Mouse (Mus musculus): ENCODE results near the gene Med11. TPM values are rescaled to one million over a fixed set of nuclear protein-coding genes. Genes with fewer than 3 reads are reported as not detected.
"Not testable (repeated sequence)": the region's sequence is repeated elsewhere in the genome, so short reads cannot be mapped to it uniquely, and the experiment has no call there.

The Med11 gene
- polyA plus RNA-seq, 1 experiment = 31.8 TPM

DNA sequence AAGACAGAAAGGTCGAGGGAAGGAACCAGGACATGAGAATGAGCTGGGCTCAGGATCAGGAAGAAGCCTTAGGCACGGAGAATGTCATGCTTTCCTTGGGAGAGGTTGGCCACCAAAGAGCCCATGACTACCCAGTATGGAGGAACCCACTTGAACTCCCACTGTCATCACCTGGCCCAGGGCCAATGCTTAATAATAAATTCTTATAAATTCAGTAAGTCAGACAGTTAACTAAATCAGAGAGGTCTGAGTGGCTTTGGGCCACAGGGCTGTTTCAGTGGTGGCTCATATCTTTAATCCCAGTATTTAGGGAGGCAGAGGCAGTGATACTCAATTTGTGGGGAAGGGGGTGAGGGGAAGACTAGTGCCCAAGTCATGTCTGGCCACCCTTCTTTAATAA is 793 bp upstream of the Med11 start:
- TF ChIP-seq CTCF (IDR thresholded peaks at IDR 0.05; ENCODE audit: borderline replicate concordance, extremely low read depth, insufficient read depth, insufficient read length) (no peak), POLR2A (IDR thresholded peaks at IDR 0.05; ENCODE audit: borderline replicate concordance, extremely low read depth, insufficient read depth, insufficient read length, poor library complexity, severe bottlenecking) (no peak)
- DNase-seq (ENCODE audit: low read depth) = no peak

DNA sequence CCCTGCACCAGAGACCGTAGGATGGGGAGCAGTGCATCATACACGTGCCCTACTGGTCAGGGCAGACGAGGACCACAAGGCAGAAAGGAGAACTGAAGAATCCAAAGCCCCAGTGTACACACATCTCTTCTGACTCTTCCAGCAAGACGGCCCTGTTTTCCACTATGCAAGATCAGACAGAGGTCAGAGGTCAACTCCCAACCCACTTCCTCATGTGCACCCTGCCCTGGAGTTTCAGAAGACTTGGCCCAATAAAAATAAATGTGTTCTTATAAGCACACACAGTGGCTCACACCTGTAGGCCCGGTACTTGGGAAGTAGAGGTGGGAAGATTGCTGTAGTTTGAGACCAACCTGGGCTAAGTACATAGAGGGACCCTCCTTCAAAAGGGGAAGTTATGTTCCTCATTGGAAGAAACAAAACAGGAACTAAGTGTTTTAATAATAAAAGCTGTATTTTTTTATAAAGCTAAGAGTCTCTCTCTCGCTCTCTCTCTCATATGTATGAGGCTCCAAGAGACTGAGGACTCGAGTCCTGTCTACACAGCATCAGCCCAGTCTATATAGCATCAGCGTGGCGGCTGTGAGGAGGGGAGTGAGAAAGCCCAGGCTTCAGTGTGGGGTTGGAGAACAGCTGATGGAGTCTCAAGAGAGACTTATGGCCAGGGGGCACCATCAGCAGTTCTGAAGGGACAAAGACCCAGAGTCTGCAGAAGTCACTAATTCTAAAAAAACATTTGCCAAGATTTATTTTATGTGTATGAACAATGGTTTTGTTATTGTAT is 1.7 kb downstream of the Med11 start:
- DNase-seq (ENCODE audit: low read depth) = no peak

DNA sequence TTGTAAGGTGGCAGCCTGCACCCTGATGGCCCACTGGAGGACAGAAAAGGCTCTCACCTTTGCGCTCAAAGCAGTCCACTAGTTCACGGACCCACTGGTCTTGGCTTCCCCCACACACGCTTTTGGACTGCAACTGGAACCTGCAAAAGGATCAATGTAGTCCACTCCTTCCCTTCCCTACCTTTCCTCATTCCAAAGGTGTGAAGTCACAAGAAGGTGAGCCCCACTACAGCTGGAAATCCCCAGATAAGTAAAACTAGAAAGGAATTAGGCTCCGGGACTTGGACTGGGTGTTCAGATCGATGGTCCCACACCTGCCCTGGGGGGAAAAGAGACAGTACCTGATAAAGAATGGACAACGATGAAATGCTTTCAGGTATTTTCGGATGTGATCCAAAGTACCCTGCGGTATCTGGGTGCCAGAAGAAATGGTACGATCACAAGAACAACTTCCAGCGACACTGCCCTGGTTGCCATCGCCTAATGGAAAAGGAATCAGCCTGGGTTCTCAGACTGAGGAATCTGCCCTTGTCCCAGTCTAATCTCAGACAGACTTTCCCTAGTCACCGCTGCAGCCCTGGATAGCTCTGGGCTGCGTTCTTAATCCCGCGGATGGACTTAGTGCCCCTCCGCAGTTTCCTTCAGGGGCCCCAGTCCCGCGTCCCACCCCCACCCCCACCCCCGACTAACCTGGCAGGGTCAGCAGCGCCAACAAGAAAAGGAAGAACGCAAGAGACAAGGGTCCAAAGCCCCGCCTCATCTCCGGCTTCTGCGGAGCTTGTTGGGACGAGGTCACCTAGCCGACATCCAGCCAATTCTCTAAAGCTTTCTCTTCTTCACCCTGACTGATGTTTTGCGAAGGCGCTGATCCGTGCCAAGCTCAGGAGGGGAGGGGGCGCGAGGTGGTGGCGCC is 7.2 kb downstream of the Med11 start, which contains the start of gene Zmynd15:
Gene Zmynd15, plus strand, starts transcription at position 746 of the 913 bp plus-strand sequence.
- TF ChIP-seq CTCF (IDR thresholded peaks at IDR 0.05; ENCODE audit: borderline replicate concordance, extremely low read depth, insufficient read depth, insufficient read length) = no peak
- TF ChIP-seq POLR2A (IDR thresholded peaks at IDR 0.05; ENCODE audit: borderline replicate concordance, extremely low read depth, insufficient read depth, insufficient read length, poor library complexity, severe bottlenecking) = no peak
- DNase-seq (ENCODE audit: low read depth) = peak; percentile 6

More for the DNA sequence above, 1.7 kb downstream of the Med11 start:
- TF ChIP-seq POLR2A (IDR thresholded peaks at IDR 0.05; ENCODE audit: borderline replicate concordance, extremely low read depth, insufficient read depth, insufficient read length, poor library complexity, severe bottlenecking) = no peak
- no peak for TF ChIP-seq CTCF (IDR thresholded peaks at IDR 0.05; ENCODE audit: borderline replicate concordance, extremely low read depth, insufficient read depth, insufficient read length)

DNA sequence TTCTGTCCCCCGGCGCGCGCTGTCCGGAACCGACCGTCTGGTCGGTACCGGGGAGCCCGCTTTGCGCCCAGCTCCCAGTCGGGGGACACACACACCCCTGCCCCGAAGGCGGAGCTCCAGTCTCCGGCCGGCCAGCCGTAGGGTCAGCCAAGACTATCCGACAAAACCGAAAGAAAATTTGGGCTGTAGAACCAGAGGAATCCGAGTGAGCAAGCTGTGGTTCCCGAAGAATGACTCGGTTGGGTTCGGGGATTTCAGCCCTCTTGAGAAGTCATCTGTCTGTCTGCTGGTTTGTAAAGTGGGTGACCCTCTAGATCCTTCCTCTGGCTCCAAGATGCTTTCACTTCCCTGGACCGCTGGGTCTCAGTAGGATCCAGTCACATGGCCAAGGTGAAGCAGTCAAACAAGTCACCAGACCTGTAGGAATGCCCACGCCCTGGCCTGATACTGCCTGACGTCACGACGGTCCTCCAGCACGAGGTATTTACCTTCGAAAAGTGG is 7.9 kb downstream of the Med11 start, which contains the start of gene Cxcl16:
Gene Cxcl16, minus strand, starts transcription at position 384 of the 501 bp plus-strand sequence.
- TF ChIP-seq CTCF (IDR thresholded peaks at IDR 0.05; ENCODE audit: borderline replicate concordance, extremely low read depth, insufficient read depth, insufficient read length) = no peak
- no peak for TF ChIP-seq POLR2A (IDR thresholded peaks at IDR 0.05; ENCODE audit: borderline replicate concordance, extremely low read depth, insufficient read depth, insufficient read length, poor library complexity, severe bottlenecking)

DNA sequence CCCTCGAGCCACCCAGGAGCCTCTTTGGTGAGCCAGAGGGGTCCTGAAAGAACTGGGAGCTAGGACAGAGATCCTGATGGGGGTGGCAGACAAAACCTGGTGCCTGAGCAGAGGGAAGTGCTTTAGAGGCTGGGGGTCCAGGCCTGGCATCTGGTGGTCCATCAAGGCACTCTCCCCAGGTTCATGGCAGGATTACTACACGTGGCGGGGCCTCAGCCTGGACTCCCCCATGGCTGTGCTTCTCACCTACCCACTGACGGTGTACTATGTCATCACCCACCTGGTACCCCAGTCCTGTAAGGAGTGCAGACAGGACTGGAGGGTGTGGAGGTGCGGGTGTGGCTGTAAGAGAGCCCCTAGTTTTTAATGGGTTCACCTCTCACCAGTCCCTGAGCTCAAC is 12.3 kb downstream of the Med11 start:
- TF ChIP-seq CTCF (IDR thresholded peaks at IDR 0.05; ENCODE audit: borderline replicate concordance, extremely low read depth, insufficient read depth, insufficient read length) (no peak), POLR2A (IDR thresholded peaks at IDR 0.05; ENCODE audit: borderline replicate concordance, extremely low read depth, insufficient read depth, insufficient read length, poor library complexity, severe bottlenecking) (no peak)
- no peak for DNase-seq (ENCODE audit: low read depth)

More for the DNA sequence above, 7.9 kb downstream of the Med11 start, which contains the start of gene Cxcl16:
- DNase-seq (ENCODE audit: low read depth) = no peak

DNA sequence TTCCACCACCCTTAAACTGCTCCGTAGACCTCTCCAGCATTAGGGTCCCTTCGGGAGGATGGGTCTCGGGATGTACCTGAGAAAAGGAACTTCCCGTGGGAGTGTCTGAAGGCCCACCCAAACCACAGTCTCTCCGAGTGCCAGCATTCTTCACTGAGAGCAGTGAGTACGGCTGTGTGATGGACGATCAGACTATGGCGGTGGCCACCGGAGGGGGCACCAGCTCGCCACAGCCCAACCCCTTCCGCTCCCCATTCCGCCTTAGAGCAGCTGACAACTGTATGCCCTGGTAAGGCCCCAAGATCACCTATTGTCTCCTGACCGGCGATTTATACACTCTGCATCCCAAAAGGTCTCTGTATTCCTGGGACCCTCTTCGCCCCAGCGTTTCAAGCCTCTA is 13.5 kb downstream of the Med11 start:
- DNase-seq (ENCODE audit: low read depth) = peak; percentile 21
- TF ChIP-seq CTCF (IDR thresholded peaks at IDR 0.05; ENCODE audit: borderline replicate concordance, extremely low read depth, insufficient read depth, insufficient read length) = no peak

DNA sequence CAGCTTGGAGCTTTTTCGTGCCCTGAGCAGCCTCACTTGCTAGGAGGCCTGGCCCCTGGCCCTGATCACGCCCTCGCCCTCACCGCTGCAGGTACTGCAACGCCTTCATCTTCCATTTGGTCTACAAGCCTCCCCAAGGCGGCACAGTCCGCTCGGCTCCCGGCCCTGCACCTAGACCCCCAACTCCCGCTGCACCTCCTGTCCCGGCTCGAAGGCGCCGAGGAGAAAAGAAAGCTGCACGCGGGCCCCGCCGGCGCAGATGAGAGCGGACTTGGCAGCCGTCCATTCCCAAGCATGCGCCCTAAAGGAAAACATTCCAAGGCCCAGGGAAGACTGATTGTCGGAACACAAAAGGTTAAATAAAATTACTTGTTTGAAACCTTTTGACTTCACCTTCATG is 14.1 kb downstream of the Med11 start:
- peak; percentile 61 for DNase-seq (ENCODE audit: low read depth)
- TF ChIP-seq POLR2A (IDR thresholded peaks at IDR 0.05; ENCODE audit: borderline replicate concordance, extremely low read depth, insufficient read depth, insufficient read length, poor library complexity, severe bottlenecking) = no peak
- TF ChIP-seq CTCF (IDR thresholded peaks at IDR 0.05; ENCODE audit: borderline replicate concordance, extremely low read depth, insufficient read depth, insufficient read length) = no peak

DNA sequence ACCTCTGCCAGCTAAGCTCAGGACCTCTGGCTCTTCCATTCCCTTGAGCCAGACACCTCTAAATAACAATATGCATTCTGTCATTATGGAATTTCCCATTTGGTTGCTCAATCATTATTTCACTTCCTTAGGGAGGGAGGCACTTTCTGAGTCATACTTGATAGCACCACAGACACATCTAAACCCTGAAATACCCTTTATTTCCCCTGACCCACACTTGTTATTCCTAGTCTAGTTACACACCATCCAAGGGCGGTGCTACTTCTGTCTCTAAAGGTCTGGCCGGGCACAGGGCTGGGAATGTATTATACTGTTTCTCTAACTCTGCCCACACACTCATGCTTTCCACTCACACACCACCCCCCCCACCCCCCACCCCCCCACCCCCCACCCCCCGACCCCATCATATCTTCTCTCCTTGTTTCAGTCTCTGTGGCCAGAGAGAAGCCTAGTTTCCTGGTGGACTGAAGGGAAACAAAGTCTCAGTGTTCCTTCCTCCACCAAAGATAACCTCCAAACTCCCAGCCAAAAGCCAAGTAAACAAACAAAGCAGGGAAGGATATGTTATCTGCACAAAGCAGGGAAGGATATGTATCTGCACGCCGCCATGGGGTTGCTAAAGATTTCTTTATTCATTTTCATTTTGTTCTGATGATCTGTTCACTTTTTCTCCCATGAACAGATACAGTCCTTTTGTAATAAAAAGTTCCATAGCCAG is 16.3 kb downstream of the Med11 start:
- no peak for DNase-seq (ENCODE audit: low read depth)
- TF ChIP-seq CTCF (IDR thresholded peaks at IDR 0.05; ENCODE audit: borderline replicate concordance, extremely low read depth, insufficient read depth, insufficient read length) (no peak), POLR2A (IDR thresholded peaks at IDR 0.05; ENCODE audit: borderline replicate concordance, extremely low read depth, insufficient read depth, insufficient read length, poor library complexity, severe bottlenecking) (no peak)

DNA sequence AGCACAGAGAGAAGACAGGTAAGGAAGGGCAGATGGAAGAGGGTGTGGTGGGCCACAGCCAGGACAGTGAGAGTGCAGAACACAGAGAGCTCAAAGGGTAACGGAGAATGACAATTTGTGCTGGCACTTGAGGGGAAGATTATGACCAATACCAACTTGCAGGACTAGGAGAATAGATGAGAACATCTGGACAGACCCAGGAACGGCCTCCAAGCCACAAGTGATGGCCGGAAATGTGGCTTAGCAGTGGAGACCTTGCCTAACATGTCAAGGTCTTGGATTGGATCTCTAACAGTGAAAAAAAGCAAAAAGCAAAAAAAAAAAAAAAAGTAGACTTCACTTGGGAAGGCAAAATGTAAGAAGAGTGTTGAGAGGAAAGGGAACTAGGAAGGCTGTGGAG is 18.0 kb downstream of the Med11 start:
- TF ChIP-seq CTCF (IDR thresholded peaks at IDR 0.05; ENCODE audit: borderline replicate concordance, extremely low read depth, insufficient read depth, insufficient read length) (no peak), POLR2A (IDR thresholded peaks at IDR 0.05; ENCODE audit: borderline replicate concordance, extremely low read depth, insufficient read depth, insufficient read length, poor library complexity, severe bottlenecking) (no peak)
- no peak for DNase-seq (ENCODE audit: low read depth)

DNA sequence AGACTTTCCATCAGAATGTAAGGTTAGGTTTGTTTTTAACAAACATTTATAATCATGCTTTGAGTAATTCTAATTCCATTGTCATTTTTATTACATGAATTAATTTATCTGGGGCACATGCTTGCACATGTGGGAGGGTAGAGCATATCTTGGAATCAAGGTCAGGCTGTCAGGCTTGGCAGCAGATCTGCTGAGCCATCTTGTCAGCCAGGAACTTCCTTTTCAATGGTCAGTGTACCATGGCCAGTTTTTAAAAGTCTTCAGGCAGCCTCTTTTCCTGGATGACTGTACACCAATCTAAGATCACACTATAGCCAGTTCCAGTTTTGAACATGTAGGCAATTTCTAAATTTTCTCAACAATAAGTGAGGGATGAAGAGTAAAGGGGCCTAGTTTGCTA is 21.0 kb downstream of the Med11 start:
- no peak for TF ChIP-seq CTCF (IDR thresholded peaks at IDR 0.05; ENCODE audit: borderline replicate concordance, extremely low read depth, insufficient read depth, insufficient read length)
- no peak for TF ChIP-seq POLR2A (IDR thresholded peaks at IDR 0.05; ENCODE audit: borderline replicate concordance, extremely low read depth, insufficient read depth, insufficient read length, poor library complexity, severe bottlenecking)
- DNase-seq (ENCODE audit: low read depth) = no peak

DNA sequence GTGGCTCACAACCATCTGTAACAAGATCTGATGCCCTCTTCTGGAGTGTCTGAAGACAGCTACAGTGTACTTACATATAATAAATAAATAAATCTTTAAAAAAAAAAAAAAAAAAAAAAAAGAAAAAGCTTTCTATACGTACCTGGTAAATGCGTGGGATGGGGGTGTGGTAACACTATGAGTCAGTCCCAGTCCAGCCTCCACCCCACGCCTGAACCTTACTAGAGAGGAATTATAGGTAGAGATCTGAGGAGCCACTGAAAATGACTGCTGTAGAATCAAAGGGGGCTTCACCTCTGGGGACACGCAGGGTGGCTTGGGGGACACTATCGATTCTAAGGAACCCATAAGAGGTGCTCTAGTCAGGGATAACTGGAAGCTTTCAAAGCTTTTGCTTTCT is 21.6 kb downstream of the Med11 start:
- not testable (repeated sequence) for DNase-seq (ENCODE audit: low read depth)

All from brain, embryonic 14.5 days (tissue).